23 mouse cellular contexts compared by ENCODE assay signal in genomic region chr4:148766021-148766775, GRCm38 (mm10). TPM values are rescaled to one million over a fixed set of nuclear protein-coding genes. Genes with fewer than 3 reads are reported as not detected.
DNase-seq lines count a peak whose midpoint lies in the region; ATAC-seq and TF ChIP-seq lines count a peak whose summit lies in the region.
"Had no signal": no experiment of that assay in that cellular context is flagged by ENCODE, and none has a peak within 500 bp of the region (broad histone marks: within the 10 kb centered on the region; RNA-seq: fewer than 3 reads in every experiment).

No protein-coding gene starts in this region.

- peaks cover 21% of the 10 kb centered on the region for H3K27me3 ChIP-seq in midbrain, embryonic 12.5 days
- H3K27me3 ChIP-seq in midbrain, embryonic 13.5 days: peaks cover 23% of the 10 kb centered on the region; the same call in 1 of the 2 replicates
- peaks cover 2% of the 10 kb centered on the region; the same call in 1 of the 2 replicates for H3K27me3 ChIP-seq in hindbrain, postnatal 0 days (ENCODE audit: insufficient read depth, low read length)

- no peak for ATAC-seq in midbrain, embryonic 12.5 days (ENCODE audit: low FRiP score, low read depth)
- no peak for ATAC-seq in midbrain, embryonic 13.5 days
- ATAC-seq in hindbrain, postnatal 0 days: no peak
- ATAC-seq: forebrain, embryonic 16.5 days; intestine, embryonic 16.5 days had no signal

- H3K4me3 ChIP-seq in gastrocnemius, adult 2 months: no peak overlapping the region
- H3K4me3 ChIP-seq in midbrain, embryonic 12.5 days: no peak overlapping the region
- H3K4me3 ChIP-seq in midbrain, embryonic 13.5 days (replicated peaks): no peak overlapping the region
- H3K4me3 ChIP-seq in hindbrain, postnatal 0 days (ENCODE audit: low read length): no peak overlapping the region
- H3K4me3 ChIP-seq: embryonic facial prominence, embryonic 13.5 days; hindbrain, embryonic 15.5 days; limb, embryonic 13.5 days; liver, embryonic 13.5 days had no signal

- no peaks in the 10 kb centered on the region for H3K36me3 ChIP-seq in midbrain, embryonic 12.5 days
- H3K36me3 ChIP-seq in midbrain, embryonic 13.5 days: no peaks in the 10 kb centered on the region
- no peaks in the 10 kb centered on the region for H3K36me3 ChIP-seq in hindbrain, postnatal 0 days (ENCODE audit: insufficient read depth, low read length)
- H3K36me3 ChIP-seq: embryonic facial prominence, embryonic 13.5 days; hindbrain, embryonic 15.5 days; limb, embryonic 13.5 days; liver, embryonic 13.5 days had no signal

- H3K4me1 ChIP-seq in midbrain, embryonic 12.5 days: peaks cover 44% of the 10 kb centered on the region
- peaks cover 47% of the 10 kb centered on the region for H3K4me1 ChIP-seq in midbrain, embryonic 13.5 days (replicated peaks)
- peaks cover 6% of the 10 kb centered on the region; the same call in 1 of the 2 replicates for H3K4me1 ChIP-seq in hindbrain, postnatal 0 days (ENCODE audit: insufficient read depth, low read length)
- H3K4me1 ChIP-seq: liver, embryonic 13.5 days had no signal

- 48% methylated on average over 21 of the region's 21 CpGs for WGBS in midbrain, embryonic 12.5 days
- WGBS in midbrain, embryonic 13.5 days: 44% methylated on average over 21 of the region's 21 CpGs
- WGBS in hindbrain, postnatal 0 days: 40% methylated on average over 21 of the region's 21 CpGs

- intact Hi-C loops in gastrocnemius, adult 2 months (cut with DNase I): no loop called here
- intact Hi-C loops in gastrocnemius, postnatal 14 days (cut with DNase I; ENCODE audit: low total_unique reads): no loop called here
- intact Hi-C loops in heart, postnatal 36 days (cut with DNase I): no loop called here

- H3K9me3 ChIP-seq in midbrain, embryonic 12.5 days: no peaks in the 10 kb centered on the region
- no peaks in the 10 kb centered on the region for H3K9me3 ChIP-seq in midbrain, embryonic 13.5 days
- H3K9me3 ChIP-seq in hindbrain, postnatal 0 days (ENCODE audit: low read length): no peaks in the 10 kb centered on the region
- H3K9me3 ChIP-seq: embryonic facial prominence, embryonic 13.5 days; hindbrain, embryonic 15.5 days; limb, embryonic 13.5 days; liver, embryonic 13.5 days had no signal

- H3K27ac ChIP-seq in gastrocnemius, adult 2 months: peak overlapping the region; percentile 68
- peak overlapping the region; percentile 27; the same call in 1 of the 2 replicates for H3K27ac ChIP-seq in midbrain, embryonic 12.5 days (replicated peaks)
- no peak overlapping the region for H3K27ac ChIP-seq in midbrain, embryonic 13.5 days
- H3K27ac ChIP-seq in hindbrain, postnatal 0 days: no peak overlapping the region
- H3K27ac ChIP-seq: embryonic facial prominence, embryonic 13.5 days; hindbrain, embryonic 15.5 days; limb, embryonic 13.5 days; liver, embryonic 13.5 days had no signal

- no peak overlapping the region; the same call in 1 of the 2 replicates for H3K4me2 ChIP-seq in midbrain, embryonic 12.5 days (replicated peaks)
- H3K4me2 ChIP-seq in midbrain, embryonic 13.5 days (replicated peaks): no peak overlapping the region
- H3K4me2 ChIP-seq in hindbrain, postnatal 0 days (ENCODE audit: low read depth, low read length): no peak overlapping the region
- H3K4me2 ChIP-seq: embryonic facial prominence, embryonic 13.5 days; heart, embryonic 11.5 days; hindbrain, embryonic 15.5 days; limb, embryonic 13.5 days; liver, embryonic 13.5 days had no signal

- peak; percentile 3; the same call in 1 of the 2 replicates for TF ChIP-seq CTCF in gastrocnemius, adult 2 months (IDR thresholded peaks at IDR 0.05)
- no peak for TF ChIP-seq CTCF in hindbrain, postnatal 0 days (IDR thresholded peaks at IDR 0.05; ENCODE audit: low read depth)

- peak; percentile 52 to 63 for DNase-seq in cerebellum, postnatal 14 days
- DNase-seq in cerebellum, adult 9-10 months: no peak
- peak; percentile 47 for DNase-seq in gastrocnemius, adult 2 months
- no peak for DNase-seq in gastrocnemius, postnatal 14 days
- DNase-seq in hindbrain, postnatal 0 days (ENCODE audit: low spot score): peak; percentile 31
- no peak for DNase-seq in heart, postnatal 36 days
- DNase-seq: adrenal gland, postnatal 10 days; kidney, adult 9 months; kidney, postnatal 14 days; layer of hippocampus, postnatal 36 days; liver, embryonic 13.5 days; lung, adult 2 months; lung, postnatal 14 days; right cerebral cortex, postnatal 14 days; spleen, adult 18-20 months had no signal

- no peak overlapping the region for H3K9ac ChIP-seq in midbrain, embryonic 12.5 days (replicated peaks)
- H3K9ac ChIP-seq in midbrain, embryonic 13.5 days (replicated peaks): no peak overlapping the region
- H3K9ac ChIP-seq in hindbrain, postnatal 0 days (replicated peaks; ENCODE audit: low read length): no peak overlapping the region
- H3K9ac ChIP-seq: embryonic facial prominence, embryonic 13.5 days; hindbrain, embryonic 15.5 days; limb, embryonic 13.5 days; liver, embryonic 13.5 days had no signal

RNA-seq across cellular contexts. Expression of gene Casz1, which starts 38.0 kb away (rescaled TPM):
- 10 to 100 TPM; 31.2 to 41.3 TPM for total RNA-seq in gastrocnemius, adult 2 months (2021)
- total RNA-seq in gastrocnemius, postnatal 14 days (2021): 10 to 100 TPM; 31.2 to 32.9 TPM
- 3.3 and 4.1 TPM in 2 replicates for polyA plus RNA-seq in midbrain, embryonic 12.5 days (2016; fragmentation: Nextera tagmentation; extraction: Ambion mirVana)
- polyA plus RNA-seq in midbrain, embryonic 13.5 days (2015; fragmentation: Nextera tagmentation; extraction: Ambion mirVana): 2.7 and 3.8 TPM in 2 replicates
- 6.3 and 7.2 TPM in 2 replicates for total RNA-seq in hindbrain, postnatal 0 days (2014; rRNA removed)
- 2.3 and 3.2 TPM in 2 replicates for polyA plus RNA-seq in hindbrain, postnatal 0 days (2015; fragmentation: Nextera tagmentation; extraction: Ambion mirVana)
- 10 to 100 TPM; 38.7 to 45.3 TPM for total RNA-seq in heart, postnatal 36 days (2021)

Comparison
In these comparisons a context has a peak if more than half of its experiments do, and no peak if none do; other contexts are left out.
1. DNase-seq: peak in cerebellum, postnatal 14 days (2 of 2), gastrocnemius, adult 2 months (single experiment) and hindbrain, postnatal 0 days (single experiment); none in cerebellum, adult 9-10 months (single experiment), gastrocnemius, postnatal 14 days (single experiment) and heart, postnatal 36 days (0 of 2).
2. H3K27ac ChIP-seq: peak in gastrocnemius, adult 2 months (single experiment) and midbrain, embryonic 12.5 days (single experiment); none in midbrain, embryonic 13.5 days (single experiment) and hindbrain, postnatal 0 days (single experiment).